Mouse (Mus musculus): ENCODE measurements around the gene D7Ertd443e. TPM values are rescaled to one million over a fixed set of nuclear protein-coding genes. Genes with fewer than 3 reads are reported as not detected.
A peak's percentile ranks its signal among the peaks of the same experiment; 100 is the strongest.

D7Ertd443e gene
- polyA plus RNA-seq, 1 experiment from 2014 or later, result 0.15 TPM

DNA sequence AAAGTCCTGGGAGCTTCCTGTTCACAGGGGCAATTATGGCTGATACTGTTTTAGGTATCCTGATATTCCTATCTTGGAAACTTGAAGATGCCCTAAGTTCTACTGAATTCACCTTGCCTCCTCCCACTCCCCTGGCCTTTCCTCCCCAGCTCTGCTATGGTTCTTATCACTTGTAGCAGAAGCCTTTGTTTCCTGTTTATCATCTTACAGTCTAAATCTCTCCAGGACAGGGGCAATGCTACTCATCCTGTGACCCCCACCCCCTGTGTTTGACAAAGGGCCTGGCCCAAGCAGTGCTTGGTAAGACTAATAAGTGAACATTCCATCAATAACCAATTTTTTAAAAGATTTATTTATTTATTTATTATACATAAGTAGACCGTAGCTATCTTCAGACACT, 144.9 kb downstream of the D7Ertd443e start:
- Histone ChIP-seq H3K36me3 (no peaks in the 10 kb centered on the region), H3K4me2 (replicated peaks) (no peak overlapping the region), H3K9ac (no peak overlapping the region), H3K27ac (no peak overlapping the region), H3K4me3 (no peak overlapping the region), H3K9me3 (no peaks in the 10 kb centered on the region), H3K27me3 (no peaks in the 10 kb centered on the region), H3K4me1 (no peaks in the 10 kb centered on the region)
- WGBS, result 85% methylated on average over 1 of the region's 1 CpGs
- ATAC-seq (ENCODE audit: insufficient number of reproducible peaks, insufficient read depth, low FRiP score, low TSS enrichment), result no peak

GRCm38 (mm10) chr7:134238863-134239262, 146.6 kb downstream of the D7Ertd443e start:
- no peaks in the 10 kb centered on the region for H3K27me3 ChIP-seq
- no peak overlapping the region for H3K4me2 ChIP-seq (replicated peaks)
- no peaks in the 10 kb centered on the region for H3K36me3 ChIP-seq
- H3K9me3 ChIP-seq, result no peaks in the 10 kb centered on the region
- H3K4me1 ChIP-seq, result no peaks in the 10 kb centered on the region
- no peak overlapping the region for H3K4me3 ChIP-seq
- no peak for ATAC-seq (ENCODE audit: insufficient number of reproducible peaks, insufficient read depth, low FRiP score, low TSS enrichment)
- H3K9ac ChIP-seq, result no peak overlapping the region
- WGBS, result 94% methylated on average over 3 of the region's 3 CpGs
- H3K27ac ChIP-seq, result no peak overlapping the region

DNA sequence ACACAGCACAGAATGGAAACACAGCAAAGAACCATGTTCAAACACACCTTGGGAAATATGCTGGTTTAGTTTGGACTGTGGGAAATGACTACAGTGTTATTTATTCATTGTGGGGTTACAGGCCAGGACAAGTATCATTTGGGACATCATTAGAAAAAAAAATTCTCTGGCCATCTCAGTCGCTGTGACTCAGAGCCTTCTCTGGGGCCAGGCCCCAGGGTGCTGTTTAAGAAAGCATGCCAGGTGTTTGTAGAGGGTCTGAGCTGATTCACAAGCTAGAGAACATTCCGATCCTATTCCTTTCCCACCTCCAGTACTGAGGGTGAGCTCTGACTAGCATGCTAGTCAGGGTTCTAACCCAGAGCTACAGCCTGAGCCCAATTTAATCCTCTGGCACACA, 148.1 kb downstream of the D7Ertd443e start:
- H3K27ac ChIP-seq, result no peak overlapping the region
- no peak overlapping the region for H3K4me3 ChIP-seq
- no peaks in the 10 kb centered on the region for H3K36me3 ChIP-seq
- 77% methylated on average over 2 of the region's 2 CpGs for WGBS
- no peak for ATAC-seq (ENCODE audit: insufficient number of reproducible peaks, insufficient read depth, low FRiP score, low TSS enrichment)
- H3K4me2 ChIP-seq (replicated peaks), result no peak overlapping the region
- H3K9me3 ChIP-seq, result no peaks in the 10 kb centered on the region
- H3K27me3 ChIP-seq, result no peaks in the 10 kb centered on the region
- H3K9ac ChIP-seq, result no peak overlapping the region
- H3K4me1 ChIP-seq, result no peaks in the 10 kb centered on the region

GRCm38 (mm10) chr7:134236727-134237126, 148.7 kb downstream of the D7Ertd443e start:
- Histone ChIP-seq H3K9me3 (no peaks in the 10 kb centered on the region), H3K27me3 (no peaks in the 10 kb centered on the region), H3K27ac (no peak overlapping the region), H3K4me1 (no peaks in the 10 kb centered on the region), H3K4me2 (replicated peaks) (no peak overlapping the region), H3K4me3 (no peak overlapping the region), H3K9ac (no peak overlapping the region), H3K36me3 (no peaks in the 10 kb centered on the region)
- no peak for ATAC-seq (ENCODE audit: insufficient number of reproducible peaks, insufficient read depth, low FRiP score, low TSS enrichment)

GRCm38 (mm10) chr7:134235552-134235951, 149.9 kb downstream of the D7Ertd443e start:
- Histone ChIP-seq H3K4me2 (replicated peaks) (no peak overlapping the region), H3K9me3 (no peaks in the 10 kb centered on the region), H3K27ac (no peak overlapping the region), H3K27me3 (no peaks in the 10 kb centered on the region), H3K36me3 (no peaks in the 10 kb centered on the region), H3K9ac (no peak overlapping the region), H3K4me1 (no peaks in the 10 kb centered on the region), H3K4me3 (no peak overlapping the region)
- WGBS, result 75% methylated on average over 2 of the region's 2 CpGs
- ATAC-seq (ENCODE audit: insufficient number of reproducible peaks, insufficient read depth, low FRiP score, low TSS enrichment), result no peak

DNA sequence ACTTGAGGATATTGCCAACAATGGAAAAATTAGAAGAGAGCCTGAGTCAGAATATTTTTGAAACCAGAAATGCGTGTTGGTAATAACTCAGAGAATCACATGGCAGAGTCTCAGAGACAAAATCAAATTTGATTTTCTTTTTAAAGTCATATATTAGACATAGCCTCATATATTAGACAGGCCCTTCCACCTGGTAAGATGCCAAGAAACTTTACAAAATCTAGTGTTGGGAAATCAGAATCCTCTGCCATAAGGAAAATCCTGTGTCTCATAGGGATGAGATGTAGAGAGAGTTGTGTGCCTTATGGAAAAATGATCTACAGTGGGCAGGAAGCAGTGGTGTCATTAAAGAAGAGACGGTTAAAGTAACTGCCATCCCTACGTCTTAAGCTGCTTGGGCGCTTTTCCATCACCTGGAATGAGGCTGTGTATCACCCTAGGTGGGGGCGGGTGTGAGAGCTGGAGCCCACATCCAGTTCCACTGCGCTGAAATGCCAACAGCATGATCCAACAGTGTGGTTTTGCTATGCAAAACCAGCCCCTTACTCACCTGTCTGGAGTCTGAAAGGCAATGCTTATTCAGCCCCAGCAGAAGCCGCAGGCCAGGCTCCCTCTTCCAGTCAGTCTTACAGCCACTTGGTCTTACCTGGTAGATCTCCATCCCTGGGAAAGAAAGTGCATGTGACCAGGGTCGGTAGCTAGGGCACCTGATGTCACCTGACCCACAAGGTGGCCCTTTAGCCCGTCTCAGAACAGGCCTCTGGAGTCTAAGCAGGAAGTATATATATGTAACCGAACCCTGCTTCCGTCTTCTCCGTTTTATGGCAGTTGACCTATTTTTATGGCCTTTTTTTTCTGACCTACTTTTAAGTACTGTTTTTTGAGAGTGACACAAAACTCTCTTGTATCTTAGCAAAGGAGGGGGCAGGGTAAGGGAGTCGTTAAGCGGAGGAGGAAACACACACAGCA, 153.8 kb downstream of the D7Ertd443e start, which contains the start of gene Adam12:
Gene Adam12, minus strand, starts transcription at position 769 of the 969 bp plus-strand sequence.
- Histone ChIP-seq H3K27me3 (peaks cover 5% of the 10 kb centered on the region), H3K4me3 (no peak within 1 kb of the TSS), H3K9ac (no peak within 1 kb of the TSS), H3K36me3 (no peaks in the 10 kb centered on the region), H3K4me2 (replicated peaks) (no peak within 1 kb of the TSS), H3K4me1 (peaks cover 8% of the 10 kb centered on the region), H3K27ac (no peak within 1 kb of the TSS), H3K9me3 (no peaks in the 10 kb centered on the region)
- ATAC-seq (ENCODE audit: insufficient number of reproducible peaks, insufficient read depth, low FRiP score, low TSS enrichment), result no peak
- WGBS, result 61% methylated on average over 14 of the region's 14 CpGs

- Histone ChIP-seq H3K4me2 (replicated peaks) (no peak overlapping the region), H3K27me3 (peaks cover 12% of the 10 kb centered on the region), H3K9me3 (no peaks in the 10 kb centered on the region), H3K27ac (no peak overlapping the region), H3K36me3 (no peaks in the 10 kb centered on the region), H3K4me3 (no peak overlapping the region), H3K4me1 (peaks cover 8% of the 10 kb centered on the region), H3K9ac (no peak overlapping the region)
- WGBS, result 84% methylated on average over 3 of the region's 3 CpGs
- no peak for ATAC-seq (ENCODE audit: insufficient number of reproducible peaks, insufficient read depth, low FRiP score, low TSS enrichment)
These were observed 154.8 kb downstream of the D7Ertd443e start for GRCm38 (mm10) chr7:134230708-134231107.

GRCm38 (mm10) chr7:134229899-134230298, 155.6 kb downstream of the D7Ertd443e start:
- Histone ChIP-seq H3K9ac (no peak overlapping the region), H3K27ac (no peak overlapping the region), H3K27me3 (peaks cover 19% of the 10 kb centered on the region), H3K4me3 (no peak overlapping the region), H3K4me1 (peaks cover 13% of the 10 kb centered on the region), H3K4me2 (replicated peaks) (no peak overlapping the region), H3K9me3 (no peaks in the 10 kb centered on the region), H3K36me3 (no peaks in the 10 kb centered on the region)
- 61% methylated on average over 2 of the region's 2 CpGs for WGBS
- no peak for ATAC-seq (ENCODE audit: insufficient number of reproducible peaks, insufficient read depth, low FRiP score, low TSS enrichment)

GRCm38 (mm10) chr7:134227773-134228455, 157.5 kb downstream of the D7Ertd443e start:
- Histone ChIP-seq H3K9me3 (no peaks in the 10 kb centered on the region), H3K4me2 (replicated peaks) (no peak overlapping the region), H3K4me3 (no peak overlapping the region), H3K36me3 (no peaks in the 10 kb centered on the region), H3K4me1 (peaks cover 20% of the 10 kb centered on the region), H3K27ac (no peak overlapping the region; the same call in none of the 2 replicates), H3K27me3 (peaks cover 26% of the 10 kb centered on the region), H3K9ac (no peak overlapping the region)
- ATAC-seq (ENCODE audit: insufficient number of reproducible peaks, insufficient read depth, low FRiP score, low TSS enrichment), result no peak
- WGBS, result 10% methylated on average over 13 of the region's 13 CpGs

DNA sequence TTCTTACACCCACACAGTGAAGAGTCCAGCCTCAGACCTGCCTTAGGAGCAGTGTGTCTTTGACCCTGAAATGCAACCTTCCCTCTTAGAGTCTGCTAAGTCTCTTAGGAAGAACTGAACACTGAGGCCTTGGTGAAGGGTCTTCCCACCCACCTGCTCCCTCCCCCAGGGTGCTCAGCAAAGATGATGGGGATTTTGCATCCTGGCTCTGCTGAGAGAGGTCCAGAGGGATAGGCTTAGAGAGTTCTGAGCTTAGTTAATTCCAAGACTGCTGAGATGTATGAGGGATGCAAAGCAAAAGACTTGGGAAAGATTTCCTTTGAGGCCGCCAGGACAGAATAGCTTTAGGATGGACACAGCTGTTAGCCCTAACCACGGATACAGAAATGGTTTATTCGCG, 158.4 kb downstream of the D7Ertd443e start:
- no peaks in the 10 kb centered on the region for H3K36me3 ChIP-seq
- peaks cover 20% of the 10 kb centered on the region for H3K4me1 ChIP-seq
- no peak overlapping the region for H3K4me3 ChIP-seq
- H3K9ac ChIP-seq, result no peak overlapping the region
- WGBS, result 58% methylated on average over 4 of the region's 4 CpGs
- H3K4me2 ChIP-seq (replicated peaks), result no peak overlapping the region
- no peak for ATAC-seq (ENCODE audit: insufficient number of reproducible peaks, insufficient read depth, low FRiP score, low TSS enrichment)
- H3K27ac ChIP-seq, result 0 out of 2 replicates have a peak overlapping the region, but pooled peaks have one; percentile 41
- H3K27me3 ChIP-seq, result peaks cover 30% of the 10 kb centered on the region
- H3K9me3 ChIP-seq, result no peaks in the 10 kb centered on the region

- Histone ChIP-seq H3K4me2 (replicated peaks) (no peak overlapping the region), H3K9me3 (no peaks in the 10 kb centered on the region), H3K4me3 (no peak overlapping the region), H3K4me1 (peaks cover 20% of the 10 kb centered on the region), H3K27me3 (peaks cover 30% of the 10 kb centered on the region), H3K36me3 (no peaks in the 10 kb centered on the region), H3K9ac (no peak overlapping the region), H3K27ac (no peak overlapping the region)
- 63% methylated on average over 3 of the region's 3 CpGs for WGBS
- no peak for ATAC-seq (ENCODE audit: insufficient number of reproducible peaks, insufficient read depth, low FRiP score, low TSS enrichment)
These were observed 159.2 kb downstream of the D7Ertd443e start for GRCm38 (mm10) chr7:134226231-134226630.

Measured in embryonic facial prominence, embryonic 12.5 days (tissue).